Mouse (Mus musculus): ENCODE measurements around the gene Gm20834. TPM values are rescaled to one million over a fixed set of nuclear protein-coding genes. Genes with fewer than 3 reads are reported as not detected.
"Not testable (repeated sequence)": the region's sequence is repeated elsewhere in the genome, so short reads cannot be mapped to it uniquely, and the experiment has no call there.

Gene Gm20834
- polyA plus RNA-seq (2012; rRNA removed): not detected in 2 replicates

GRCm38 (mm10) chrY:10324489-10324888, at the start of gene Gm20834:
Gene Gm20834, minus strand, starts transcription at chrY:10324589.
- DNase-seq (ENCODE audit: low read depth): not testable (repeated sequence)

Other genes with a start within 250 kb of the Gm20834 start
- gene Gm21310, start 177.4 kb downstream of the Gm20834 start, polyA plus RNA-seq (2012; rRNA removed): not detected in 2 replicates
- not detected in 2 replicates for gene Gm28510, start 88.1 kb upstream of the Gm20834 start, polyA plus RNA-seq (2012; rRNA removed)
- gene Gm20737, start 211.5 kb upstream of the Gm20834 start, polyA plus RNA-seq (2012; rRNA removed): not detected in 2 replicates
- not detected in 2 replicates for gene Gm21775, start 228.9 kb upstream of the Gm20834 start, polyA plus RNA-seq (2012; rRNA removed)

Data from gonadal fat pad, adult 2 months (tissue).